Mouse (Mus musculus): ENCODE data around the gene S100pbp. TPM values are rescaled to one million over a fixed set of nuclear protein-coding genes. Genes with fewer than 3 reads are reported as not detected.

The S100pbp gene
- polyA plus RNA-seq, 1 experiment, result 42.0 TPM

- TF ChIP-seq CTCF (IDR thresholded peaks at IDR 0.05; ENCODE audit: borderline replicate concordance, extremely low read depth, insufficient read depth, insufficient read length), result no peak
- TF ChIP-seq POLR2A (IDR thresholded peaks at IDR 0.05; ENCODE audit: borderline replicate concordance, extremely low read depth, insufficient read depth, insufficient read length, poor library complexity, severe bottlenecking), result no peak
Observed at GRCm38 (mm10) chr4:129135637-129136036, 53.9 kb downstream of the S100pbp start.

DNA sequence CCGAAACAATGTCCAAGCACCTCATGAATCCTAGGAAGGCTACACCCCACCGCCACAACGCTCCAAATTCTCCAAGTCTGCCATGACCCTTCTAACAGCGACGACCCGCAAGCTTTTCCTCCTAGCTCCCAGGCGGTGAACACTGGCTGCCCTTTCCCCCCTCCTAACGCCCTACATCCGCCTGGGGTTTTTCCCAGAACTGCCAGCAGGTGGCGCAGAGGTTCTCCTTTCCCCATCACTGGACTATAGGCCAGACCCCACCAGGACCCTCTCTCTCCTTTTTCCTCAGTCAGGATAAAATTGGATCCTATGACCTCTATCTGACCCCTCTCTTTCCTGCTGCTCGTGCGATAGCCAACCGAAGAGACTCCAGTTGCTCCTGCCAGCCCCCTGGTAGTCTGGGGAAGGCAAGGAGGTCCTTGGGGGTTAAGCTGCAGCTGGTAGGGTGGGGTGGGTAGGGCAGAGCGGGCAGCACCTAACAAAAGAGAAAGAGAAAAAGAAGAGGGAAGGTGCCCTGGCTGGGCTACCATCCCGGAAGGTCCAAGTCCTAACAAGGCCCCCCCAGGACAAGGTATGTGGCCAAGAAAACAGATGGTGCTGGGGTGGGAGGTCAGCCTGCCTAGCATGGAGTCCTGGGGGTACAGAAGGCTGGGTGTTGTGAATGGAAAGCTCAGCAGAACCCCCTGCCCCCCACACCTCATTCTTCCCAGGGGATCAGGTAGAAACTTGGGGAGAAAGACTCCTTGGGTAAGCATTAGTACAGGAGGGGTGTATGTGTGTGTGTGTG lies 54.5 kb downstream of the S100pbp start:
- no peak for TF ChIP-seq POLR2A (IDR thresholded peaks at IDR 0.05; ENCODE audit: borderline replicate concordance, extremely low read depth, insufficient read depth, insufficient read length, poor library complexity, severe bottlenecking)
- TF ChIP-seq CTCF (IDR thresholded peaks at IDR 0.05; ENCODE audit: borderline replicate concordance, extremely low read depth, insufficient read depth, insufficient read length), result peak; percentile 92
- peak; percentile 76 for DNase-seq (ENCODE audit: low read depth)

More at GRCm38 (mm10) chr4:129135637-129136036, 53.9 kb downstream of the S100pbp start:
- DNase-seq (ENCODE audit: low read depth), result no peak

- peak; percentile 61 for DNase-seq (ENCODE audit: low read depth)
- no peak for TF ChIP-seq POLR2A (IDR thresholded peaks at IDR 0.05; ENCODE audit: borderline replicate concordance, extremely low read depth, insufficient read depth, insufficient read length, poor library complexity, severe bottlenecking)
- no peak for TF ChIP-seq CTCF (IDR thresholded peaks at IDR 0.05; ENCODE audit: borderline replicate concordance, extremely low read depth, insufficient read depth, insufficient read length)
Observed at GRCm38 (mm10) chr4:129130755-129131303, 58.7 kb downstream of the S100pbp start.

- DNase-seq (ENCODE audit: low read depth), result peak; percentile 64
- TF ChIP-seq CTCF (IDR thresholded peaks at IDR 0.05; ENCODE audit: borderline replicate concordance, extremely low read depth, insufficient read depth, insufficient read length), result peak; percentile 87
- TF ChIP-seq POLR2A (IDR thresholded peaks at IDR 0.05; ENCODE audit: borderline replicate concordance, extremely low read depth, insufficient read depth, insufficient read length, poor library complexity, severe bottlenecking), result no peak
Observed at GRCm38 (mm10) chr4:129130149-129130548, 59.4 kb downstream of the S100pbp start.

DNA sequence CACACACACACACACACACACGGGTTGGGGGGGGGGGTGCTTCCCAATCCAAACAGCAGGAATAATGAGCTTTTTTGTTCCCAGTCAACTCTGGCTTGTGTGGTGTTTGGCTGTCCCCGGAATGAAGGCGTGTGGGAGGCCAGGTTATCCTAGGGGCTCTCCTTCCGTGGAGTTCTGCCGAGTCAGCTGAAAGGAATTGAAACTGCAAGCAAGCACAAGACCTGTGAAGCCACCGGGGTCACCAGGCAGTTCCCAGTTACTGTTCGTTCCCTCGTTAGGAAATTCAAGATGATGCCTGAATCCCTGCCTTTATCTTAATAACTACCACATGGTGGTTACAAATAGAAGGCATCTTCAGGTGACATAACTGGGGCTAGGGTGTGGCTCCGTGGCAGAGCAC lies 60.1 kb downstream of the S100pbp start:
- no peak for DNase-seq (ENCODE audit: low read depth)
- TF ChIP-seq POLR2A (IDR thresholded peaks at IDR 0.05; ENCODE audit: borderline replicate concordance, extremely low read depth, insufficient read depth, insufficient read length, poor library complexity, severe bottlenecking), result no peak
- TF ChIP-seq CTCF (IDR thresholded peaks at IDR 0.05; ENCODE audit: borderline replicate concordance, extremely low read depth, insufficient read depth, insufficient read length), result no peak

GRCm38 (mm10) chr4:129128582-129129338 lies 60.8 kb downstream of the S100pbp start:
- TF ChIP-seq CTCF (IDR thresholded peaks at IDR 0.05; ENCODE audit: borderline replicate concordance, extremely low read depth, insufficient read depth, insufficient read length) (no peak), POLR2A (IDR thresholded peaks at IDR 0.05; ENCODE audit: borderline replicate concordance, extremely low read depth, insufficient read depth, insufficient read length, poor library complexity, severe bottlenecking) (no peak)
- peak; percentile 67 for DNase-seq (ENCODE audit: low read depth)

DNA sequence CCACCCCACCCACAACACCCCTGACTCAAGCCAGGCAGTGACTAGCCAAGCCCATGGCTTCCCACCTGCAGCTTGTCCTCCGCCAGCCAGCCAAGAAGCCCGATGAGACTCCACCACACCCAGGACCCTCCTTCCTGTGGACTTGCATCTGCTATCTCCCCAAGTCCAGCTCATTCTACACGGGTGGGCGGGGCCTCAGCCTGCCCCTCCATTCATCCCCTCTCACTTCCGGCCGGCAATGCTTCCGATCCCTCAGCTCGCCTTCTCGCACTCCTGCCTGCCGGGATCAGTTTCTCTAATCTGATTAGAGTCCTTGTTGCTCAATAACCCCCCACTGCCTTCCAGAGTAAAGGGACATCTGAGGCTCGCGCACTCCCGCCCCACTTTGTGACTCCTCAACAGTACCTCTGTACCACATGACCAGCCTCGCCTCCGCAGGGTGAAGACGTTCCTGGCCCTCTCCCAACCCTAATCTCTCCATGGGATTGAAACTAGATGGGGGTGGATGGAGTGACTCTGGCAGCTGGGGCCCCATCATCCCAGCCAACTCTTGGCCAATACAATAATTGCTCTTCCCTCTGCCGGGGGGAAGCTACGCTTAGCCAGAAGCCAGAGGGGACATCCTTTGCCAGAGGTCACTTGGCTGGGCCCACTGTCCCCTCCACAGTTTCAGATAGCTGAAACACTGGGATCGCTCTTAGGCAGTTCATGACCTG lies 63.6 kb downstream of the S100pbp start:
- TF ChIP-seq POLR2A (IDR thresholded peaks at IDR 0.05; ENCODE audit: borderline replicate concordance, extremely low read depth, insufficient read depth, insufficient read length, poor library complexity, severe bottlenecking), result no peak
- TF ChIP-seq CTCF (IDR thresholded peaks at IDR 0.05; ENCODE audit: borderline replicate concordance, extremely low read depth, insufficient read depth, insufficient read length), result no peak
- DNase-seq (ENCODE audit: low read depth), result no peak

- peak; percentile 88 for DNase-seq (ENCODE audit: low read depth)
- TF ChIP-seq POLR2A (IDR thresholded peaks at IDR 0.05; ENCODE audit: borderline replicate concordance, extremely low read depth, insufficient read depth, insufficient read length, poor library complexity, severe bottlenecking) (no peak), CTCF (IDR thresholded peaks at IDR 0.05; ENCODE audit: borderline replicate concordance, extremely low read depth, insufficient read depth, insufficient read length) (no peak)
Observed at GRCm38 (mm10) chr4:129124652-129125146, 64.8 kb downstream of the S100pbp start.

DNA sequence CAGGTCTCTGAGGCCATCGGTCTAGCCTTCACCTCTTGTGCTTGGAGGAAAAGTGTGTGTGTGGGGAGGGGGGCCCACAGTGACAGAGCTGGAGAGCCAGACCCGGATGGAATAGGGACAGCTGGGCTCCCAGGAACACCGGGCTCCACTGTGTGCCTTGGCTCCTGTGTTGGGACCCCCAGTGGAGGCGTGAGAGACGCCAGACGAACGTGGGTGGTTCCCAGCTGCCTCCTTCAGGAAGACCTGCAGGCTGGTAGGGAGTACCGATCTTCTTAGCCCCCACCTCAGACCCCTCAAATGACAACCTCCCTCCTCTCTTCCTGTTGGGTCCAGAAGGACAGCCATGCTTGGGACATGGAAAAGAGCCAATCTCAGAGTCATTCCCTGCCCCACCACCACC lies 66.8 kb downstream of the S100pbp start:
- DNase-seq (ENCODE audit: low read depth), result peak; percentile 66
- TF ChIP-seq POLR2A (IDR thresholded peaks at IDR 0.05; ENCODE audit: borderline replicate concordance, extremely low read depth, insufficient read depth, insufficient read length, poor library complexity, severe bottlenecking) (no peak), CTCF (IDR thresholded peaks at IDR 0.05; ENCODE audit: borderline replicate concordance, extremely low read depth, insufficient read depth, insufficient read length) (no peak)

DNA sequence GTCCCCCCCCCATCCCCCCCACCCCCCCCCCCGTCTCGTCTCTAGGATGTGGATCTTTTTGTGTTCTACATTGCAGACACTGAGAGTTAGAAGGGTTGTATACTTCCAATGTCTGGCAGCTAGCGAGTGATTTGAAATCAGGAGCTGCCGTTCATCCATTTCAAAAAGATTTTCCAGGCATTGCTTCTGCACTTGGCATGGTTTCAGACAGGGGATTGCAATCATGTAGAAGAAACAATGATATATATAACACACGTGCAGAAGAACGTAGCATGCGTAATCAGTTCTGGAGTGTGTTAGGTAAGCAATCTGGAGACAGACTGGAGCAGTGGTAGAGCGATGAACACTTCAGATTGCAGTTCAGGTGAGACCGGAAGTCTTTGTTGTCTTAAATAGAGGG lies 67.4 kb downstream of the S100pbp start:
- no peak for DNase-seq (ENCODE audit: low read depth)
- TF ChIP-seq POLR2A (IDR thresholded peaks at IDR 0.05; ENCODE audit: borderline replicate concordance, extremely low read depth, insufficient read depth, insufficient read length, poor library complexity, severe bottlenecking) (no peak), CTCF (IDR thresholded peaks at IDR 0.05; ENCODE audit: borderline replicate concordance, extremely low read depth, insufficient read depth, insufficient read length) (no peak)

Measured in brain, embryonic 14.5 days (tissue).